19 mouse cellular contexts compared by ENCODE assay signal in the genomic region with DNA sequence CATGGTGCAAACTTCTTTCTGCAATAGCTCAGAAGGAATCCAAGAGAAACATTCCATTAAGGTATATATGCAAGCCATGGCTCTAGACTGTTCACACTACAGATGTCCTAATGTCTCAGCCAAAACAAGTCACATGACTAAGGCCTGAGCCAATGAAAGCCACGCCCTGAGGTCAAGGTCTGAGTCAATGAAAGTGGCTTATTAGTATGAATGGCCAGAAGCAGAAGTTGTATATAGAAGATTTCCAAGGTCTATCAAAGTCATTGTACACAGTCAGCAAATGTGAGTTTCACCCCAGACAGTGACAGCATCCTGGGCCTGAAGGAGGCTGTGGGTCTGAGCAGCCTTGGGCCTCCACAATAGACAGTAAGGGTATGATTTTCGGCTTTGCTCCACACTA. TPM values are rescaled to one million over a fixed set of nuclear protein-coding genes. Genes with fewer than 3 reads are reported as not detected.
DNase-seq lines count a peak whose midpoint lies in the region; ATAC-seq and TF ChIP-seq lines count a peak whose summit lies in the region.
"Had no signal": no experiment of that assay in that cellular context is flagged by ENCODE, and none has a peak within 500 bp of the region (broad histone marks: within the 10 kb centered on the region; RNA-seq: fewer than 3 reads in every experiment).

No protein-coding gene starts in this region.

- no peaks in the 10 kb centered on the region for H3K27me3 ChIP-seq in kidney, adult 2 months (replicated peaks; ENCODE audit: control insufficient read depth, insufficient read depth, low read length)
- no peaks in the 10 kb centered on the region for H3K27me3 ChIP-seq in kidney, embryonic 14.5 days (ENCODE audit: control insufficient read depth, insufficient read depth, low read length)
- 0 out of 2 replicates have a peak, but pooled peaks cover 3% of the 10 kb centered on the region for H3K27me3 ChIP-seq in neural tube, embryonic 12.5 days (replicated peaks)
- no peaks in the 10 kb centered on the region for H3K27me3 ChIP-seq in thymus, adult 2 months (ENCODE audit: control insufficient read depth, insufficient read depth, low read length)
- H3K27me3 ChIP-seq: heart, embryonic 15.5 days; limb, embryonic 12.5 days; liver, embryonic 15.5 days; midbrain, embryonic 13.5 days had no signal

- no peak overlapping the region for H3K4me2 ChIP-seq in kidney, embryonic 14.5 days (replicated peaks; ENCODE audit: low read depth, low read length)
- H3K4me2 ChIP-seq in neural tube, embryonic 12.5 days (replicated peaks) = no peak overlapping the region
- H3K4me2 ChIP-seq: heart, embryonic 15.5 days; limb, embryonic 12.5 days; liver, embryonic 15.5 days; midbrain, embryonic 13.5 days had no signal

- H3K36me3 ChIP-seq in kidney, adult 2 months (ENCODE audit: control insufficient read depth, insufficient read depth, low read length) = no peaks in the 10 kb centered on the region
- no peaks in the 10 kb centered on the region for H3K36me3 ChIP-seq in kidney, embryonic 14.5 days (ENCODE audit: control insufficient read depth, insufficient read depth, low read length)
- H3K36me3 ChIP-seq in neural tube, embryonic 12.5 days = no peaks in the 10 kb centered on the region
- H3K36me3 ChIP-seq in thymus, adult 2 months (ENCODE audit: control insufficient read depth, insufficient read depth, low read length) = no peaks in the 10 kb centered on the region
- H3K36me3 ChIP-seq: heart, embryonic 15.5 days; limb, embryonic 12.5 days; liver, embryonic 15.5 days; midbrain, embryonic 13.5 days had no signal

- 83% methylated on average over 2 of the region's 2 CpGs for WGBS in kidney, adult 2 months
- 87% methylated on average over 2 of the region's 2 CpGs for WGBS in kidney, embryonic 14.5 days
- 73% methylated on average over 2 of the region's 2 CpGs for WGBS in neural tube, embryonic 12.5 days
- 94% methylated on average over 2 of the region's 2 CpGs for WGBS in thymus, adult 2 months

- no peak overlapping the region for H3K9ac ChIP-seq in kidney, embryonic 14.5 days (ENCODE audit: low read depth, low read length)
- no peak overlapping the region for H3K9ac ChIP-seq in neural tube, embryonic 12.5 days
- H3K9ac ChIP-seq: heart, embryonic 15.5 days; limb, embryonic 12.5 days; liver, embryonic 15.5 days; midbrain, embryonic 13.5 days had no signal

- no peak overlapping the region for H3K27ac ChIP-seq in kidney, adult 2 months (ENCODE audit: insufficient read depth, low read depth, low read length)
- H3K27ac ChIP-seq in kidney, embryonic 14.5 days (ENCODE audit: low read depth, low read length) = no peak overlapping the region
- no peak overlapping the region for H3K27ac ChIP-seq in neural tube, embryonic 12.5 days
- H3K27ac ChIP-seq in thymus, adult 2 months (ENCODE audit: control insufficient read depth, insufficient read depth, low read length) = no peak overlapping the region
- H3K27ac ChIP-seq: heart, embryonic 15.5 days; limb, embryonic 12.5 days; liver, embryonic 15.5 days; midbrain, embryonic 13.5 days; stomach, postnatal 0 days had no signal

- H3K9me3 ChIP-seq in kidney, embryonic 14.5 days (ENCODE audit: control insufficient read depth, low read length) = no peaks in the 10 kb centered on the region
- H3K9me3 ChIP-seq in neural tube, embryonic 12.5 days = 0 out of 2 replicates have a peak, but pooled peaks cover 6% of the 10 kb centered on the region
- H3K9me3 ChIP-seq: heart, embryonic 15.5 days; liver, embryonic 15.5 days; midbrain, embryonic 13.5 days had no signal

- no peak for TF ChIP-seq CTCF in kidney, adult 2 months (conservative IDR thresholded peaks at IDR 0.05; ENCODE audit: insufficient read depth, insufficient read length, low read depth, low read length)
- no peak for TF ChIP-seq CTCF in thymus, adult 2 months (IDR thresholded peaks at IDR 0.05; ENCODE audit: borderline replicate concordance, control insufficient read depth, extremely low read depth, insufficient read depth, low read length, poor library complexity)

- no peak for ATAC-seq in kidney, embryonic 14.5 days (ENCODE audit: low FRiP score, low TSS enrichment)
- 0 out of 2 replicates have a peak, but pooled peaks have one; percentile 21 for ATAC-seq in neural tube, embryonic 12.5 days (ENCODE audit: low FRiP score, low read depth)
- ATAC-seq in megakaryocyte-erythroid progenitor cell, adult 5-6 weeks (replicated peaks; ENCODE audit: low FRiP score, low TSS enrichment, poor library complexity, severe bottlenecking) = no peak
- ATAC-seq: forebrain, embryonic 14.5 days had no signal

- no peak overlapping the region for H3K4me3 ChIP-seq in kidney, adult 2 months (ENCODE audit: insufficient read depth, low read depth, low read length)
- H3K4me3 ChIP-seq in kidney, embryonic 14.5 days (ENCODE audit: low read length) = no peak overlapping the region
- H3K4me3 ChIP-seq in neural tube, embryonic 12.5 days = no peak overlapping the region
- H3K4me3 ChIP-seq in thymus, adult 2 months (ENCODE audit: control insufficient read depth, insufficient read depth, low read length) = no peak overlapping the region
- H3K4me3 ChIP-seq: heart, embryonic 15.5 days; limb, embryonic 12.5 days; liver, embryonic 15.5 days; midbrain, embryonic 13.5 days had no signal

- H3K4me1 ChIP-seq in kidney, adult 2 months (ENCODE audit: control insufficient read depth, insufficient read depth, low read length) = no peaks in the 10 kb centered on the region; the same call in 1 of the 2 replicates
- no peaks in the 10 kb centered on the region for H3K4me1 ChIP-seq in kidney, embryonic 14.5 days (ENCODE audit: control insufficient read depth, insufficient read depth, low read length)
- peaks cover 6% of the 10 kb centered on the region; the same call in 1 of the 2 replicates for H3K4me1 ChIP-seq in neural tube, embryonic 12.5 days
- no peaks in the 10 kb centered on the region for H3K4me1 ChIP-seq in thymus, adult 2 months (replicated peaks; ENCODE audit: control insufficient read depth, insufficient read depth, low read length)
- H3K4me1 ChIP-seq: heart, embryonic 15.5 days; limb, embryonic 12.5 days; liver, embryonic 15.5 days had no signal

- DNase-seq in kidney, adult 2 months = peak; percentile 65
- DNase-seq in neural tube, embryonic 10.5 days (ENCODE audit: extremely low spot score, low spot score) = no peak
- DNase-seq in fat pad, adult 2 months (ENCODE audit: extremely low read depth, low read depth, low spot score) = peak; percentile 21
- no peak for DNase-seq in thymus, adult 2 months
- DNase-seq: adrenal gland, postnatal 14 days; cerebellum, adult 11-12 months; cerebellum, postnatal 25 days; heart, adult 18-20 months; kidney, postnatal 4 days; lung, postnatal 10 days had no signal

- no peak for TF ChIP-seq POLR2A in kidney, adult 2 months (IDR thresholded peaks at IDR 0.05; ENCODE audit: low read depth, low read length)
- TF ChIP-seq POLR2A in thymus, adult 2 months (IDR thresholded peaks at IDR 0.05; ENCODE audit: control insufficient read depth, extremely low read depth, insufficient read depth, low read length, poor library complexity) = no peak

RNA-seq across cellular contexts. Expression of a gene that starts 52.2 kb away (rescaled TPM):
- polyA plus RNA-seq in kidney, adult 2 months (2012; rRNA removed) = 88.1 and 90.1 TPM in 2 replicates
- polyA plus RNA-seq in kidney, embryonic 14.5 days (2014; fragmentation: Nextera tagmentation; extraction: Ambion mirVana) = 1.7 and 3.6 TPM in 2 replicates
- polyA plus RNA-seq in neural tube, embryonic 12.5 days (2016; fragmentation: Nextera tagmentation; extraction: Ambion mirVana) = 0.52 and 1.0 TPM in 2 replicates
- 5.9 and 8.6 TPM in 2 replicates for polyA plus RNA-seq in thymus, adult 2 months (2012; rRNA removed)
- 1.2 and 4.7 TPM in 2 replicates for total RNA-seq in megakaryocyte-erythroid progenitor cell, adult 5-6 weeks (2014; fragmentation: Nextera tagmentation)
- total RNA-seq in megakaryocyte-erythroid progenitor cell, adult 5-6 weeks (2017) = 2.9 and 7.4 TPM in 2 replicates

Comparison
In these comparisons a context has a peak if more than half of its experiments do, and no peak if none do; other contexts are left out.
1. DNase-seq: peak in kidney, adult 2 months (single experiment) and fat pad, adult 2 months (single experiment); none in neural tube, embryonic 10.5 days (single experiment) and thymus, adult 2 months (single experiment).